Mouse (Mus musculus): Measurements from ENCODE around the gene Per1. TPM values are rescaled to one million over a fixed set of nuclear protein-coding genes. Genes with fewer than 3 reads are reported as not detected.

The Per1 gene
- polyA plus RNA-seq, 1 experiment from 2014 or later = 8.2 TPM

DNA sequence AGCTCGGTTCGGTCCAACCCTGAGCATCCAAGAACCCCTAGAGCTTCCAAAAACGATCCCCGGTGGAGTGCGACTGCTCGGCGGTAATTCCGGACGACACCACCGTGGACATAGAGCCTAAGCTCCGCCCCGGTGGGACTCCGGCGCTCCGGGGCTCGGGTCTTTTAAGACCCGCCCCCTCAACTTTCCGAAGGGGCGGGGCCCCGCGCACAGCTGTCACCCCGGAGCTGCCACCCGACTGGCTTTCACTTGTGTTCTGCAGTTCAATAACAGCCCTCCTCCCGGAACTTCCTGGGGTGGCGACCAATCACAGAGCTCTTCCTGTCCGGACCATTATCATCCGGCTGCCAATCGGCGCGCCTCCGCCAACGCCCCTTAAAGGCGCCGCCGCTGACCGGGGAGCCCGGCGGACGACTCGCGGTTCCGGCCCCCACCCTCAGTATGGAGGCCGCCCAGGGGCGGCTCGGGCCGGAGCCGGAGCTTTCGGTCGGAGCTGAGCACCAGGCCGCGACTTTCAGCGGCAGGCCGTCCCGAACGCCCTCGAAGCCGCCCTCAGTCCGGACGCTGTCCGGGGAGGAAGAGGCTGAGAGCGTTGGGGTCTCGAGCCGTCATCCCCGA lies 35.6 kb upstream of the Per1 start, which contains the start of gene Borcs6:
Gene Borcs6, plus strand, starts transcription at position 361 of the 618 bp plus-strand sequence.
- Histone ChIP-seq H3K4me1 (peaks cover 45% of the 10 kb centered on the region), H3K4me2 (replicated peaks) (peak within 1 kb of the TSS; percentile 91), H3K9ac (replicated peaks) (peak within 1 kb of the TSS; percentile 67), H3K36me3 (no peaks in the 10 kb centered on the region), H3K27ac (replicated peaks) (peak within 1 kb of the TSS; percentile 87), H3K27me3 (no peaks in the 10 kb centered on the region), H3K4me3 (peak within 1 kb of the TSS; percentile 94), H3K9me3 (no peaks in the 10 kb centered on the region)
- peak; percentile 94 for ATAC-seq (replicated peaks)
- WGBS = under 1% methylated on average over 64 of the region's 64 CpGs

DNA sequence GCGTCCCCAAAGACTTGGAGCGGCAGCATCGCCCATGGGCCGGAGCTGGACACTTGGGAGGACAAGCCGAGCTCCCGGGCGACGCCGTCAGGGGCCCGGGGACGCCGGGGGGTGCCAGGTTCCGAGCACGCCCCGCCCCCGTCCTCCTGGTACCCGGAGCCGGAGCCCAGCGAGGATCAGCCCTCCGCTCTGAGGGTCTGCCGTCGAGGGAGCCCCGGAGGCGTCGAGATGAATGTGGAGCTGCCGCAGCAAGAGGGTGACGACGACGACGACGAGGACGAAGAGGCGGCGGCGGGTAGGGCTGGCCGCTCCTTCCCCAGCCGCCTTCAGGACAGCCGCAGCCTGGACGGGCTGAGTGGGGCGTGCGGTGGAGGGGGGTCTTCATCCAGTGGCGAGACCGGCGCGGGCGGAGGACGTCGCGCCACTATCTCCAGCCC lies 35.0 kb upstream of the Per1 start:
- Histone ChIP-seq H3K27ac (replicated peaks) (peak overlapping the region; percentile 87), H3K4me3 (peak overlapping the region; percentile 94), H3K4me1 (peaks cover 45% of the 10 kb centered on the region), H3K27me3 (no peaks in the 10 kb centered on the region), H3K9me3 (no peaks in the 10 kb centered on the region), H3K4me2 (replicated peaks) (peak overlapping the region; percentile 91), H3K9ac (replicated peaks) (peak overlapping the region; percentile 67), H3K36me3 (no peaks in the 10 kb centered on the region)
- under 1% methylated on average over 49 of the region's 49 CpGs for WGBS
- peak; percentile 26 for ATAC-seq (replicated peaks)

GRCm38 (mm10) chr11:69060448-69061254 lies 34.4 kb upstream of the Per1 start:
- 1% methylated on average over 40 of the region's 40 CpGs for WGBS
- no peak for ATAC-seq (replicated peaks)
- Histone ChIP-seq H3K9ac (replicated peaks) (peak overlapping the region; percentile 67), H3K36me3 (no peaks in the 10 kb centered on the region), H3K4me1 (peaks cover 45% of the 10 kb centered on the region), H3K27ac (replicated peaks) (peak overlapping the region; percentile 87), H3K4me3 (peak overlapping the region; percentile 94), H3K9me3 (no peaks in the 10 kb centered on the region), H3K27me3 (no peaks in the 10 kb centered on the region), H3K4me2 (replicated peaks) (peak overlapping the region; percentile 91)

DNA sequence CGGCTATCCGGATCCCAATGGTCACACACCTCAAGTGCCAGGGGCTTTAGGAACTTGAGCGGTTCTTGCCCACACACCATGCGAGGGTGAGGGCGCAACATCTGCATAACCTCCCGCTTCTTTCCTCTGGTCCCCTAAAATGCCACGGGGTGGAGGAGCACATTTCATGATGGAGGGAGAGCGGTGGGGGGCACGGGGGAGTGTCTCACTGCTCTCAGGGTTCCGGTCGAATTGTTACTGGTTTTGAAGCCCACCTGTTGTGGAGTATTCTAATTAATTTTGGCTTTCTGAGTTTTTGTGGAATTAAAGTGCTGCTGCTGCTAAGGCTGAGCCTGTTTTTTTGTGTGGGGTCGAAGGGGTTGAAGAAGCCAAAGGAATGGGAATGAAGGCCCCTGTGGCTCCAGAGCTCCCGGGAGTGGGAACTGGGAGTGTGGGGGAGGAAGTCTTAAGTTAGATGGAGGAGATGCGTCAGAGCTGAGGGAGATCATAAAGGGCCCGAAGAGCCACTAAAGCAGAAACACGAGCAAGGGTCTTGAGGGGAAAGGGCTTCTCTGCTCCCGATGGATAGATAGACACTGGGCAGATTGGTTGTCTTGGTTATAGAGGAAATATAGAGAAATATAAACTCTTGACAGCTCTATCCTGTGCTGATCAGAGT lies 33.6 kb upstream of the Per1 start:
- H3K4me1 ChIP-seq = peaks cover 52% of the 10 kb centered on the region
- peak overlapping the region; percentile 94 for H3K4me3 ChIP-seq
- 9% methylated on average over 17 of the region's 17 CpGs for WGBS
- H3K9ac ChIP-seq (replicated peaks) = peak overlapping the region; percentile 67
- H3K9me3 ChIP-seq = no peaks in the 10 kb centered on the region
- no peaks in the 10 kb centered on the region for H3K36me3 ChIP-seq
- no peaks in the 10 kb centered on the region for H3K27me3 ChIP-seq
- H3K27ac ChIP-seq (replicated peaks) = no peak overlapping the region
- peak overlapping the region; percentile 91 for H3K4me2 ChIP-seq (replicated peaks)
- ATAC-seq (replicated peaks) = no peak

- Histone ChIP-seq H3K4me1 (peaks cover 60% of the 10 kb centered on the region), H3K4me3 (peak overlapping the region; percentile 66), H3K36me3 (no peaks in the 10 kb centered on the region), H3K9me3 (no peaks in the 10 kb centered on the region), H3K9ac (replicated peaks) (no peak overlapping the region), H3K27ac (replicated peaks) (peak overlapping the region; percentile 81), H3K4me2 (replicated peaks) (peak overlapping the region; percentile 91), H3K27me3 (no peaks in the 10 kb centered on the region)
- WGBS = under 1% methylated on average over 17 of the region's 17 CpGs
- peak; percentile 0; the same call in 1 of the 2 replicates for ATAC-seq (replicated peaks)
Observed at GRCm38 (mm10) chr11:69062194-69062760, 32.7 kb upstream of the Per1 start.

DNA sequence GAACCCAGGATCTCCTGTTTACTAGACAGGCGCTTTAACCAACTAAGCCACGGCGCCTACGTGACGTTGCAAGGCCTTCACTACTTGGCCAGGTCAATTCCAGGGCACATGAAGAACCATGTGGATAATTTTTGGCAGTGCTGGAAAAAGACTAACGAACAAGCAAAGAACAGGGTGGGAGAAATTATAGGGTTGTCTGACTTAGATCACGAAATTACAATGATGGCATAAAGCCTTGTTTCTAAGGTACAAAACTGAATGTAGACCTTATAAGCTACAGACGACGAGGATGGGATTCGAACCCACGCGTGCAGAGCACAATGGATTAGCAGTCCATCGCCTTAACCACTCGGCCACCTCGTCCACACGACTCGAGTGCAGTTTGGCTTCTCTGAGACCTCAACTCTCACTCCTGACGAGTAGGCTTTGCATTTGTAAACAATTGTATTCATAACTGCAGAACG lies 32.2 kb upstream of the Per1 start:
- WGBS = under 1% methylated on average over 19 of the region's 19 CpGs
- Histone ChIP-seq H3K36me3 (no peaks in the 10 kb centered on the region), H3K4me1 (peaks cover 60% of the 10 kb centered on the region), H3K27ac (replicated peaks) (peak overlapping the region; percentile 81), H3K9ac (replicated peaks) (peak overlapping the region; percentile 30; the same call in 1 of the 2 replicates), H3K4me2 (replicated peaks) (peak overlapping the region; percentile 91), H3K4me3 (peak overlapping the region; percentile 66), H3K9me3 (no peaks in the 10 kb centered on the region), H3K27me3 (no peaks in the 10 kb centered on the region)
- peak; percentile 52 for ATAC-seq (replicated peaks)

DNA sequence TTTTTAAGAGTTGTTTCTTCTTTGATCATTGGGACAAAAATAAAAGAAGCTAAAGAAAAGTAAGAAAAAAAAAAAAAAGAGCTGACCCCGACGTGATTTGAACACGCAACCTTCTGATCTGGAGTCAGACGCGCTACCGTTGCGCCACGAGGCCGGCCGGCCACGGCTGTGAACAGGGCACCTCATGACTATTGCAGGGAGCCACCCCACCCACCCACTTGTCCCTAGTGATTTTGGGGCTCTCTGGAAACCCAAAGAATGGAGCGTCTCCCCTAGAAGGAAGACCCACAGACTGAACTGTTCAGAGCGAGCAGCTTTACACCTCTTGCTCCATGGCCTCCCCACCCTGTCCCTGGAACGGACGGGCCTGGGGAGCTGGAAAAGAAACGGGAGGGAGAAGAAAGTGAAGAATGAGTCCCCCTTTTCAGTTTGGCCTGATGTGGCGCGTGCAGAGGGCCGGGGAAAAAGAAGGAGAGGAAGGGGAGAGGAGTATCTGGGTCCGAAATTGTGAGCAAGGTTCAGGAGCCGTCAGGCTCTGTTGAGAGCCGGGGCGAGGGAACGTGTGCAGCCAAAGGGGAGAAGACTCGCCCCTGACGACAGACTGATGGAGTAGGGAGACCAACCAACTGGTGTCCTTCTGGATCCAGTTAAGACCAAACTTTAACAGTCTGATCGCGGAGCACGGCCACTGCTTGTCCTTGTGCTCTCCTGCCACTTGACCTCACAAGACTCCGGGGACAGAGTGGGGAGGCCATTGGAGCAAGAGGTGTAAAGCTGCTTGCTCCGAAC lies 31.4 kb upstream of the Per1 start:
- Histone ChIP-seq H3K9me3 (no peaks in the 10 kb centered on the region), H3K36me3 (no peaks in the 10 kb centered on the region), H3K4me2 (replicated peaks) (peak overlapping the region; percentile 91), H3K4me3 (peak overlapping the region; percentile 66), H3K27me3 (no peaks in the 10 kb centered on the region), H3K27ac (replicated peaks) (peak overlapping the region; percentile 81), H3K4me1 (peaks cover 52% of the 10 kb centered on the region), H3K9ac (replicated peaks) (peak overlapping the region; percentile 54)
- ATAC-seq (replicated peaks) = peak; percentile 20
- WGBS = under 1% methylated on average over 31 of the region's 31 CpGs

DNA sequence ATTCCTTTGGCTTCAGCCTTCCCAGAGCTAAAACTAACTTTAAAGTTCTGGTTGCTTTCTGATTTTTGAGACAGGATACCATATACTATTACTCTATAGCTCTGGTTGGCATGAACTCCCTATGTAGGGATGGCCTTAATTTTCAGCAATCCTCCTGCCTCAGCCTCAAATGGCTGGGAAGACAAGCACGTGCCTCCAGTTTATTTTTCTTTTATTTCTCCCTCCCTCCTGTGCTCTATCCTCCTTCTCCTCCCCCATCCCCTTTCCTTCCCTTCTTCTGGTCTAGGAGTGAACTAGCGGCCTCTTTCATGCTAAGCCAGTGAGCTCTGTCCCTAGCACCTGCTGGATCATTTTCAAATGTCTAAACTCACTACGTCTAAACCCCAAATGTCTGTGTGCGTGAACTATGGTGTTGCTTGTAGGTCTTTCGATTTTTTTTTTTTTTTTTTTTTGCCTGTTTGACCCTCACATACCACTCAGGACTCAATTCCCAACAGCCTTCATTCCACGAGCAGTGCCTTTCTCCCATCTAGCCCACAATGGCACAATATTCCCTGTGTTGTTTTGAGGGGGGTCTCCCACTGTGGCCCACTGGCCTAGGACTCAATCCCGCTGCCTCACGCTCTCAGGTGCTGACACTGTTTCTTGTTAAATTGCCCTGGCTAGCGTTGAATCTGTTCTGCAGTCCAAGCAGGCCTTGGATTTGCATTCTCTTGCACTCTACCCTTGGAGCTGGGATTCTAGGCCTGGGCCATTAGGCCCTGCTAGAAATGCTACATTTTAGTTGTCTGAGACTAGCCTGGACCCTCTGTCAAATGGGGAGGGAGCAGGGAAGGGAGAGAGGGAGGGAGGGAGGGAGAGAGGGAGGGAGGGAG lies 30.5 kb upstream of the Per1 start:
- Histone ChIP-seq H3K9ac (replicated peaks) (peak overlapping the region; percentile 54), H3K4me2 (replicated peaks) (peak overlapping the region; percentile 91), H3K27ac (replicated peaks) (peak overlapping the region; percentile 73; the same call in 1 of the 2 replicates), H3K4me1 (peaks cover 48% of the 10 kb centered on the region), H3K4me3 (peak overlapping the region; percentile 66), H3K36me3 (no peaks in the 10 kb centered on the region), H3K9me3 (no peaks in the 10 kb centered on the region), H3K27me3 (no peaks in the 10 kb centered on the region)
- 46% methylated on average over 9 of the region's 9 CpGs for WGBS
- no peak for ATAC-seq (replicated peaks)

DNA sequence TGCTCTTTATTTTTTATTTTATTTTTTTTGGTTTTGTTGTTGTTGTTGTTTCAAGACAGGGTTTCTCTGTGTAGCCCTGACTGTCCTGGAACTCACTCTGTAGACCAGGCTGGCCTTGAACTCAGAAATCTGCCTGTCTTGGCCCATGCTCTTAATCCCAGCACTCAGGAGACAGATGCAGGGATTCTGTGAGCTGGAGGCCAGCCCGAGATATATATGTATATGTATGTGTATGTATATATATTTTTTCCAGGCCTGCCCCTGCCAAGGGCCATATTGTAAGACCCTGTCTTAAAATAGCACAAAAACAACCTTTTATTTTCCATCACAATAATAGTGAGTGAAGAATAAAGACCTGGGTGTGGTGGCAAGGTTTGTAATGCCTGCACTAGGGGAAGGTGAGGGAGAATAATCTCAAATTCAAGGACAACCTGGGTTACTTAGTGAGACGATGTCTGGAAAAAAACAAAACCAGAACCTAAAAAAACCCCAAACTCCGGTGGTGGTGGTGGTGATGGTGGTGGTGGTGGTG lies 29.6 kb upstream of the Per1 start:
- Histone ChIP-seq H3K9ac (replicated peaks) (no peak overlapping the region), H3K4me3 (peak overlapping the region; percentile 45; the same call in 1 of the 2 replicates), H3K9me3 (no peaks in the 10 kb centered on the region), H3K4me2 (replicated peaks) (peak overlapping the region; percentile 89), H3K27me3 (no peaks in the 10 kb centered on the region), H3K36me3 (no peaks in the 10 kb centered on the region), H3K4me1 (peaks cover 51% of the 10 kb centered on the region), H3K27ac (replicated peaks) (no peak overlapping the region)
- 59% methylated on average over 3 of the region's 3 CpGs for WGBS
- no peak for ATAC-seq (replicated peaks)

DNA sequence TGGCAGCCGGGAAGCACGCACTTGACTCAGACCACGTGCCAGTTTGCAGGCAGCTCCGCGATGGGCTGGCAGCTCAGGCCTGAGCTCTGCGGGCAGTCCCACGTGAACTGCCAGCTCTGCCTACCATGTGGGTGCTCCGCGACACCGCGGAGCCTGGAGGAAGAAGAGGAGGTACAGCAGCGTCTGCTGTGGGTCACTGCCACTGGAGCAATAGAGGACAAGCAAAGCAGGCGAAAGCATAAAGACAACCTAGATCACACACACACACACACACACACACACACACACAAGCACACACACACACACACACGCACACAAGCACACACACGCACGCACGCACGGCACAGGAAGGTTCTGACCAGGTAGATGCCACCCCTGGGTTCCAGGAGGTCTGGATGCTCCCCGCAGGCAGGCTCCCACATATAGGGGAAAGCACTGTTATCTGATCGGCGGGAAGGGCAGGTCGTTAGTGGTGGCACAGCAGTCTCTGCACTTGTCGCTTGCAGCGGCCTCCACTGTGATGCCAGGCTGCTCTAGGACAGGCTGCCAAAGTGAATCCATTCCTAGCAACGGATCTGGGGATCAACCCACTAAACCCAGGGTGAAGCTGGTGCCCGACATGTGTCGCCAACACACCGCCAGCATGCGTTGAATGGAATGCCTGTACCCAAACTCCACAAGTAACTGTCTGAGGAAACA lies 28.7 kb upstream of the Per1 start:
- under 1% methylated on average over 29 of the region's 29 CpGs for WGBS
- no peaks in the 10 kb centered on the region for H3K27me3 ChIP-seq
- H3K4me3 ChIP-seq = peak overlapping the region; percentile 45
- H3K27ac ChIP-seq (replicated peaks) = peak overlapping the region; percentile 56
- H3K9ac ChIP-seq (replicated peaks) = peak overlapping the region; percentile 55
- ATAC-seq (replicated peaks) = no peak
- H3K36me3 ChIP-seq = no peaks in the 10 kb centered on the region
- H3K4me2 ChIP-seq (replicated peaks) = peak overlapping the region; percentile 89
- H3K4me1 ChIP-seq = peaks cover 46% of the 10 kb centered on the region
- H3K9me3 ChIP-seq = no peaks in the 10 kb centered on the region

Data from forebrain, embryonic 15.5 days (tissue).